8 mouse cellular contexts compared by ENCODE assay signal in genomic region chr10:75835307-75835706, GRCm38 (mm10). TPM values are rescaled to one million over a fixed set of nuclear protein-coding genes. Genes with fewer than 3 reads are reported as not detected.
DNase-seq lines count a peak whose midpoint lies in the region; ATAC-seq and TF ChIP-seq lines count a peak whose summit lies in the region.

No protein-coding gene starts in this region.

- peak overlapping the region; percentile 47; the same call in 1 of the 2 replicates for H3K9ac ChIP-seq in hindbrain, embryonic 16.5 days (ENCODE audit: low read depth, low read length)
- peak overlapping the region; percentile 79 for H3K9ac ChIP-seq in liver, embryonic 13.5 days

- H3K9me3 ChIP-seq in hindbrain, embryonic 16.5 days (ENCODE audit: control insufficient read depth, low read length): no peaks in the 10 kb centered on the region
- no peaks in the 10 kb centered on the region for H3K9me3 ChIP-seq in liver, embryonic 13.5 days (replicated peaks)

- peak in 1 of 2 experiments; percentile 30 for DNase-seq in left cerebral cortex, adult 2 months (ENCODE audit: extremely low spot score in 1 of 2, low spot score in 2 of 2)
- no peak for DNase-seq in left cerebral cortex, adult 11 months (ENCODE audit: low spot score)
- DNase-seq in c-Kit-positive CD71-positive TER-119-negative erythroid progenitor cells, embryonic 14.5 days (ENCODE audit: low read depth): peak; percentile 53
- peak; percentile 61 for DNase-seq in gastrocnemius, adult 2 months
- peak; percentile 61 for DNase-seq in liver, embryonic 13.5 days
- DNase-seq in naive thymus-derived CD4-positive, alpha-beta T cell, adult 2 months (ENCODE audit: low read depth): peak; percentile 85
- DNase-seq in thymus, postnatal 10 days (ENCODE audit: low spot score in 2 of 2): peak; percentile 60 to 61

- H3K4me3 ChIP-seq in left cerebral cortex, adult 2 months: peak overlapping the region; percentile 11; the same call in 1 of the 2 replicates
- peak overlapping the region; percentile 80 for H3K4me3 ChIP-seq in gastrocnemius, adult 2 months
- peak overlapping the region; percentile 36 for H3K4me3 ChIP-seq in hindbrain, embryonic 16.5 days (ENCODE audit: low read length)
- peak overlapping the region; percentile 67 for H3K4me3 ChIP-seq in liver, embryonic 13.5 days (replicated peaks)

- 2% methylated on average over 10 of the region's 10 CpGs for WGBS in hindbrain, embryonic 16.5 days
- 1% methylated on average over 10 of the region's 10 CpGs for WGBS in liver, embryonic 13.5 days (ENCODE audit: insufficient replicate concordance)

- no peaks in the 10 kb centered on the region; the same call in none of the 2 replicates for H3K27me3 ChIP-seq in hindbrain, embryonic 16.5 days (replicated peaks; ENCODE audit: control insufficient read depth, insufficient read depth, low read length)
- peaks cover 21% of the 10 kb centered on the region for H3K27me3 ChIP-seq in liver, embryonic 13.5 days

- H3K36me3 ChIP-seq in hindbrain, embryonic 16.5 days (ENCODE audit: control insufficient read depth, insufficient read depth, low read length): no peaks in the 10 kb centered on the region
- H3K36me3 ChIP-seq in liver, embryonic 13.5 days: no peaks in the 10 kb centered on the region

- ATAC-seq in hindbrain, embryonic 16.5 days: peak; percentile 26
- peak; percentile 63 for ATAC-seq in liver, embryonic 13.5 days (ENCODE audit: low read depth)

- H3K4me2 ChIP-seq in hindbrain, embryonic 16.5 days (ENCODE audit: low read length): peak overlapping the region; percentile 56
- peak overlapping the region; percentile 80 for H3K4me2 ChIP-seq in liver, embryonic 13.5 days

- no peak for TF ChIP-seq CTCF in left cerebral cortex, adult 2 months (IDR thresholded peaks at IDR 0.05)
- no peak for TF ChIP-seq CTCF in gastrocnemius, adult 2 months (IDR thresholded peaks at IDR 0.05)

- intact Hi-C loops in left cerebral cortex, adult 2 months (cut with DNase I): loop anchor here (5.0 kb wide), 1 partner anchor 248 kb away; the partner anchor contains the start of gene Ggt5
- intact Hi-C loops in gastrocnemius, adult 2 months (cut with DNase I): no loop called here

- H3K27ac ChIP-seq in left cerebral cortex, adult 2 months: no peak overlapping the region
- H3K27ac ChIP-seq in gastrocnemius, adult 2 months: peak overlapping the region; percentile 89
- H3K27ac ChIP-seq in hindbrain, embryonic 16.5 days (ENCODE audit: low read depth, low read length): no peak overlapping the region
- peak overlapping the region; percentile 86 for H3K27ac ChIP-seq in liver, embryonic 13.5 days

- H3K4me1 ChIP-seq in hindbrain, embryonic 16.5 days (ENCODE audit: control insufficient read depth, insufficient read depth, low read depth, low read length): peaks cover 23% of the 10 kb centered on the region
- H3K4me1 ChIP-seq in liver, embryonic 13.5 days (replicated peaks): peaks cover 60% of the 10 kb centered on the region

RNA-seq across cellular contexts. Expression of gene Gstt2, which starts 1.9 kb away (rescaled TPM):
- 1 to 10 TPM; 4.6 to 4.8 TPM for total RNA-seq in left cerebral cortex, adult 2 months (2021)
- total RNA-seq in gastrocnemius, adult 2 months (2021): 1 to 10 TPM; 2.3 to 4.2 TPM
- polyA plus RNA-seq in hindbrain, embryonic 16.5 days (2015; fragmentation: Nextera tagmentation; extraction: Ambion mirVana): 7.9 and 8.5 TPM in 2 replicates
- 35.3 and 39.2 TPM in 2 replicates for polyA plus RNA-seq in liver, embryonic 13.5 days (2015; fragmentation: Nextera tagmentation; extraction: Ambion mirVana)

RNA-seq across cellular contexts. Expression of gene Gstt4, which starts 13.0 kb away (rescaled TPM):
- not detected for total RNA-seq in left cerebral cortex, adult 2 months (2021)
- total RNA-seq in gastrocnemius, adult 2 months (2021): not detected
- polyA plus RNA-seq in hindbrain, embryonic 16.5 days (2015; fragmentation: Nextera tagmentation; extraction: Ambion mirVana): not detected in 2 replicates
- polyA plus RNA-seq in liver, embryonic 13.5 days (2015; fragmentation: Nextera tagmentation; extraction: Ambion mirVana): not detected in 2 replicates

RNA-seq across cellular contexts. Expression of gene Mif, which starts 24.7 kb away (rescaled TPM):
- total RNA-seq in left cerebral cortex, adult 2 months (2021): 100 to 1,000 TPM; 475 to 526 TPM
- 100 to 1,000 TPM; 147 to 168 TPM for total RNA-seq in gastrocnemius, adult 2 months (2021)
- polyA plus RNA-seq in hindbrain, embryonic 16.5 days (2015; fragmentation: Nextera tagmentation; extraction: Ambion mirVana): 1,592 and 1,680 TPM in 2 replicates
- polyA plus RNA-seq in liver, embryonic 13.5 days (2015; fragmentation: Nextera tagmentation; extraction: Ambion mirVana): 877 and 1,047 TPM in 2 replicates

RNA-seq across cellular contexts. Expression of gene Gstt1, which starts 36.9 kb away (rescaled TPM):
- total RNA-seq in left cerebral cortex, adult 2 months (2021): 10 to 100 TPM; 11.0 to 12.2 TPM
- total RNA-seq in gastrocnemius, adult 2 months (2021): 1 to 10 TPM; 4.5 to 5.7 TPM
- polyA plus RNA-seq in hindbrain, embryonic 16.5 days (2015; fragmentation: Nextera tagmentation; extraction: Ambion mirVana): 18.8 and 21.9 TPM in 2 replicates
- polyA plus RNA-seq in liver, embryonic 13.5 days (2015; fragmentation: Nextera tagmentation; extraction: Ambion mirVana): 49.2 and 50.2 TPM in 2 replicates

RNA-seq across cellular contexts. Expression of gene Gstt3, which starts 54.1 kb away (rescaled TPM):
- 1 to 10 TPM; 1.7 to 2.8 TPM for total RNA-seq in left cerebral cortex, adult 2 months (2021)
- total RNA-seq in gastrocnemius, adult 2 months (2021): 1 to 10 TPM; 2.6 to 3.2 TPM
- polyA plus RNA-seq in hindbrain, embryonic 16.5 days (2015; fragmentation: Nextera tagmentation; extraction: Ambion mirVana): 1.4 and 1.5 TPM in 2 replicates
- 8.0 and 10.3 TPM in 2 replicates for polyA plus RNA-seq in liver, embryonic 13.5 days (2015; fragmentation: Nextera tagmentation; extraction: Ambion mirVana)

Comparison
In these comparisons a context has a peak if more than half of its experiments do, and no peak if none do; other contexts are left out.
1. H3K27ac ChIP-seq: peak in gastrocnemius, adult 2 months (single experiment) and liver, embryonic 13.5 days (single experiment); none in left cerebral cortex, adult 2 months (single experiment) and hindbrain, embryonic 16.5 days (single experiment).
2. H3K4me3 ChIP-seq: peak in every context shown above with its lines; median percentile 80 in gastrocnemius, adult 2 months; 67 in liver, embryonic 13.5 days; 36 in hindbrain, embryonic 16.5 days; 11 in left cerebral cortex, adult 2 months.